Mouse (Mus musculus): ENCODE measurements around the gene Ccnb1ip1. TPM values are rescaled to one million over a fixed set of nuclear protein-coding genes. Genes with fewer than 3 reads are reported as not detected.

Ccnb1ip1 gene
- polyA plus RNA-seq, 1 experiment: 0.16 TPM

GRCm38 (mm10) chr14:50798512-50798911 lies 9.0 kb downstream of the Ccnb1ip1 start:
- TF ChIP-seq TCF3 (IDR thresholded peaks at IDR 0.05; ENCODE audit: insufficient read length, low read depth) (no peak), MAX (IDR thresholded peaks at IDR 0.05; ENCODE audit: low read depth) (no peak), POLR2AphosphoS2 (IDR thresholded peaks at IDR 0.05; ENCODE audit: insufficient read length, low read depth) (no peak), SRF (IDR thresholded peaks at IDR 0.05; ENCODE audit: control insufficient read depth, insufficient read length, low read depth) (no peak), TCF12 (IDR thresholded peaks at IDR 0.05; ENCODE audit: insufficient read depth, poor library complexity, severe bottlenecking) (no peak), MYOG (IDR thresholded peaks at IDR 0.05; ENCODE audit: control insufficient read depth in 1 of 3, insufficient read depth in 1 of 3, insufficient read length in 2 of 3, low read depth in 2 of 3) (no peak), E2F4 (IDR thresholded peaks at IDR 0.05; ENCODE audit: insufficient read depth) (no peak), CEBPB (IDR thresholded peaks at IDR 0.05; ENCODE audit: insufficient read depth, poor library complexity, severe bottlenecking) (no peak)
- Histone ChIP-seq H3K27me3 (ENCODE audit: control insufficient read depth, insufficient read depth, insufficient read length) (no peaks in the 10 kb centered on the region), H3K4me3 (no peak overlapping the region), H3K4me2 (ENCODE audit: low read depth) (no peak overlapping the region), H3K79me2 (ENCODE audit: control insufficient read depth, insufficient read depth) (no peaks in the 10 kb centered on the region), H3ac (ENCODE audit: control insufficient read depth, insufficient read length) (no peak overlapping the region), H3K36me3 (ENCODE audit: control insufficient read depth, insufficient read depth) (no peaks in the 10 kb centered on the region)

- no peak overlapping the region for H3ac ChIP-seq (ENCODE audit: control insufficient read depth, insufficient read length)
- H3K79me2 ChIP-seq (ENCODE audit: control insufficient read depth, insufficient read depth): no peaks in the 10 kb centered on the region
- H3K36me3 ChIP-seq (ENCODE audit: control insufficient read depth, insufficient read depth): no peaks in the 10 kb centered on the region
- no peak overlapping the region for H3K4me2 ChIP-seq (ENCODE audit: low read depth)
- H3K27me3 ChIP-seq (ENCODE audit: control insufficient read depth, insufficient read depth, insufficient read length): no peaks in the 10 kb centered on the region
- no peak for TF ChIP-seq SRF (IDR thresholded peaks at IDR 0.05; ENCODE audit: control insufficient read depth, insufficient read length, low read depth)
- TF ChIP-seq E2F4 (IDR thresholded peaks at IDR 0.05; ENCODE audit: insufficient read depth): no peak
- H3K4me3 ChIP-seq: no peak overlapping the region
Observed at GRCm38 (mm10) chr14:50796464-50796863, 11.1 kb downstream of the Ccnb1ip1 start.

GRCm38 (mm10) chr14:50795965-50796364 lies 11.6 kb downstream of the Ccnb1ip1 start:
- no peak for TF ChIP-seq E2F4 (IDR thresholded peaks at IDR 0.05; ENCODE audit: insufficient read depth)
- no peak for TF ChIP-seq MAX (IDR thresholded peaks at IDR 0.05; ENCODE audit: low read depth)
- no peak for TF ChIP-seq TCF12 (IDR thresholded peaks at IDR 0.05; ENCODE audit: insufficient read depth, poor library complexity, severe bottlenecking)
- no peak for TF ChIP-seq CEBPB (IDR thresholded peaks at IDR 0.05; ENCODE audit: insufficient read depth, poor library complexity, severe bottlenecking)
- no peak for TF ChIP-seq POLR2A (IDR thresholded peaks at IDR 0.05; ENCODE audit: insufficient read length, low read depth)
- no peak for TF ChIP-seq REST (IDR thresholded peaks at IDR 0.05; ENCODE audit: insufficient read depth, insufficient read length)
- TF ChIP-seq TCF3 (IDR thresholded peaks at IDR 0.05; ENCODE audit: insufficient read length, low read depth): no peak
- no peak for TF ChIP-seq MYOG (IDR thresholded peaks at IDR 0.05; ENCODE audit: control insufficient read depth in 1 of 3, insufficient read depth in 1 of 3, insufficient read length in 2 of 3, low read depth in 2 of 3)
- TF ChIP-seq POLR2AphosphoS2 (IDR thresholded peaks at IDR 0.05; ENCODE audit: insufficient read length, low read depth): no peak
- no peak for TF ChIP-seq SRF (IDR thresholded peaks at IDR 0.05; ENCODE audit: control insufficient read depth, insufficient read length, low read depth)
- Histone ChIP-seq H3K79me2 (ENCODE audit: control insufficient read depth, insufficient read depth) (no peaks in the 10 kb centered on the region), H3K36me3 (ENCODE audit: control insufficient read depth, insufficient read depth) (no peaks in the 10 kb centered on the region), H3K4me3 (no peak overlapping the region), H3K4me2 (ENCODE audit: low read depth) (no peak overlapping the region), H3ac (ENCODE audit: control insufficient read depth, insufficient read length) (no peak overlapping the region), H3K27me3 (ENCODE audit: control insufficient read depth, insufficient read depth, insufficient read length) (no peaks in the 10 kb centered on the region)

GRCm38 (mm10) chr14:50795261-50795935 lies 12.1 kb downstream of the Ccnb1ip1 start:
- Histone ChIP-seq H3K4me2 (ENCODE audit: low read depth) (no peak overlapping the region), H3ac (ENCODE audit: control insufficient read depth, insufficient read length) (no peak overlapping the region), H3K79me2 (ENCODE audit: control insufficient read depth, insufficient read depth) (no peaks in the 10 kb centered on the region), H3K27me3 (ENCODE audit: control insufficient read depth, insufficient read depth, insufficient read length) (no peaks in the 10 kb centered on the region), H3K36me3 (ENCODE audit: control insufficient read depth, insufficient read depth) (no peaks in the 10 kb centered on the region), H3K4me3 (no peak overlapping the region)
- TF ChIP-seq SRF (IDR thresholded peaks at IDR 0.05; ENCODE audit: control insufficient read depth, insufficient read length, low read depth): no peak
- TF ChIP-seq MYOG (IDR thresholded peaks at IDR 0.05; ENCODE audit: control insufficient read depth in 1 of 3, insufficient read depth in 1 of 3, insufficient read length in 2 of 3, low read depth in 2 of 3): no peak
- TF ChIP-seq POLR2AphosphoS2 (IDR thresholded peaks at IDR 0.05; ENCODE audit: insufficient read length, low read depth): no peak
- TF ChIP-seq TCF3 (IDR thresholded peaks at IDR 0.05; ENCODE audit: insufficient read length, low read depth): no peak
- no peak for TF ChIP-seq MAX (IDR thresholded peaks at IDR 0.05; ENCODE audit: low read depth)
- TF ChIP-seq E2F4 (IDR thresholded peaks at IDR 0.05; ENCODE audit: insufficient read depth): no peak
- no peak for TF ChIP-seq CEBPB (IDR thresholded peaks at IDR 0.05; ENCODE audit: insufficient read depth, poor library complexity, severe bottlenecking)
- TF ChIP-seq POLR2A (IDR thresholded peaks at IDR 0.05; ENCODE audit: insufficient read length, low read depth): no peak
- no peak for TF ChIP-seq USF1 (IDR thresholded peaks at IDR 0.05; ENCODE audit: low read depth)
- no peak for TF ChIP-seq MYOD1 (IDR thresholded peaks at IDR 0.05; ENCODE audit: control insufficient read depth in 1 of 3, insufficient read length in 2 of 3, low read depth in 2 of 3)
- no peak for TF ChIP-seq TCF12 (IDR thresholded peaks at IDR 0.05; ENCODE audit: insufficient read depth, poor library complexity, severe bottlenecking)
- TF ChIP-seq REST (IDR thresholded peaks at IDR 0.05; ENCODE audit: insufficient read depth, insufficient read length): no peak

- no peak for TF ChIP-seq USF1 (IDR thresholded peaks at IDR 0.05; ENCODE audit: low read depth)
- no peak for TF ChIP-seq POLR2AphosphoS2 (IDR thresholded peaks at IDR 0.05; ENCODE audit: insufficient read length, low read depth)
- TF ChIP-seq TCF3 (IDR thresholded peaks at IDR 0.05; ENCODE audit: insufficient read length, low read depth): no peak
- no peak overlapping the region for H3K4me3 ChIP-seq
- no peak overlapping the region for H3K4me2 ChIP-seq (ENCODE audit: low read depth)
- H3K36me3 ChIP-seq (ENCODE audit: control insufficient read depth, insufficient read depth): no peaks in the 10 kb centered on the region
- peaks cover 13% of the 10 kb centered on the region for H3K79me2 ChIP-seq (ENCODE audit: control insufficient read depth, insufficient read depth)
- no peak overlapping the region for H3ac ChIP-seq (ENCODE audit: control insufficient read depth, insufficient read length)
- H3K27me3 ChIP-seq (ENCODE audit: control insufficient read depth, insufficient read depth, insufficient read length): no peaks in the 10 kb centered on the region
Observed at GRCm38 (mm10) chr14:50788157-50788556, 19.4 kb downstream of the Ccnb1ip1 start.
